Mouse (Mus musculus): ENCODE data around the gene Irf7. TPM values are rescaled to one million over a fixed set of nuclear protein-coding genes. Genes with fewer than 3 reads are reported as not detected.

Irf7 gene
- total and polyA plus RNA-seq, 3 experiments = 1.9 to 2.0 TPM; not detected in 1

DNA sequence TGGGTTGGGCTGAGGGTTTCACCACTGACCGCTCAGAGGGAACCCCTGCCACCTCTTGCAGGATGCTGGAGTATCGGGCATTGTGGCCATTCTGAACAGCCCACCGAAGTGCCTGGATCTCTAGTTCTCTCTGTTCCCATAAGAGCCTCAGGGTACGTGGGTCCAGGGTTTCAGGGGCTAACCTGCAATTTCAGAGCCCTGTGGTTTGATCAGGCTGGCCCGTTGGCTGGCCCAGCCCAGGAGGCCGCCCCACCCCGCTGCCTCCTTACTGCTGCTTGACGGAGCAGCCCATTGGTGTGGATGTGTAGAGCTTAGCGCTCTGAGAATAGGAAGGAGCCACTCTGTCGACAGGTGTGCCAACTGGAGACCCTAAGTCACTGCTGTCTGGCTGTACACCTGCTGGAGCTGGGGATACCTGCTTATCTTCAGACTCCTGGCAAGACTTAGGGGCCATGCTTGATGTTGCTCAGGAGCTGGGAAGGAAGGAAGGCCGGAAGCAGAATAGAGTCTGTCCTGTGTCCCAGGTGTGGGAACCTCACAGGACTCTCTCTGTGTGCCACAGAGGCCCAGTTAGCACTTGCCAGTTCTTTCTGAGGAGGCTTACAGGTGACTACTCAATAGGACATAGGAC is 52.6 kb downstream of the Irf7 start, which contains the start of gene Lmntd2:
TSS of gene Lmntd2 (minus strand) at position 476 of the 631 bp plus-strand sequence.
- Histone ChIP-seq H3K79me2 (ENCODE audit: control insufficient read depth, insufficient read depth, low read length, poor library complexity) (no peaks in the 10 kb centered on the region; the same call in 1 of the 2 replicates), H3K9me3 (replicated peaks; ENCODE audit: insufficient read depth, low read length) (no peaks in the 10 kb centered on the region), H3K4me3 (ENCODE audit: control insufficient read depth in 1 of 2, insufficient read depth in 1 of 2, low read depth in 2 of 2, low read length in 2 of 2) (no peak within 1 kb of the TSS), H3K4me1 (ENCODE audit: control insufficient read depth in 1 of 2, insufficient read depth in 2 of 2, low read length in 2 of 2) (peaks cover 0 to 10% of the 10 kb centered on the region in 2 experiments; a peak in 2 of 4 replicates), H3K36me3 (ENCODE audit: control insufficient read depth in 1 of 2, insufficient read depth in 2 of 2, low read length in 2 of 2) (no peaks in the 10 kb centered on the region; a peak in 1 of 4 replicates), H3K27me3 (ENCODE audit: control insufficient read depth in 1 of 2, insufficient read depth in 2 of 2, low read length in 2 of 2) (peaks cover 0 to 1% of the 10 kb centered on the region in 2 experiments; a peak in 1 of 4 replicates), H3K9ac (ENCODE audit: control insufficient read depth, low read depth, low read length, poor library complexity, severe bottlenecking) (no peak within 1 kb of the TSS), H3K27ac (ENCODE audit: control insufficient read depth, low read depth, low read length) (no peak within 1 kb of the TSS)
- DNase-seq (ENCODE audit: low read depth, low spot score) = no peak
- TF ChIP-seq ELF1 (IDR thresholded peaks at IDR 0.05; ENCODE audit: low read depth, low read length) (no peak), POLR2AphosphoS2 (IDR thresholded peaks at IDR 0.05; ENCODE audit: low read length) (no peak), MAFK (IDR thresholded peaks at IDR 0.05; ENCODE audit: borderline replicate concordance, low read depth, low read length) (no peak), TAL1 (IDR thresholded peaks at IDR 0.05; ENCODE audit: low read length) (no peak), UBTF (IDR thresholded peaks at IDR 0.05; ENCODE audit: borderline replicate concordance, insufficient read depth, low read depth, low read length) (no peak), ZC3H11A (IDR thresholded peaks at IDR 0.05; ENCODE audit: low read depth, low read length) (no peak), POLR2AphosphoS5 (IDR thresholded peaks at IDR 0.05; ENCODE audit: borderline replicate concordance, low read depth, low read length) (no peak), ZKSCAN1 (IDR thresholded peaks at IDR 0.05; ENCODE audit: low read depth, low read length) (no peak)

DNA sequence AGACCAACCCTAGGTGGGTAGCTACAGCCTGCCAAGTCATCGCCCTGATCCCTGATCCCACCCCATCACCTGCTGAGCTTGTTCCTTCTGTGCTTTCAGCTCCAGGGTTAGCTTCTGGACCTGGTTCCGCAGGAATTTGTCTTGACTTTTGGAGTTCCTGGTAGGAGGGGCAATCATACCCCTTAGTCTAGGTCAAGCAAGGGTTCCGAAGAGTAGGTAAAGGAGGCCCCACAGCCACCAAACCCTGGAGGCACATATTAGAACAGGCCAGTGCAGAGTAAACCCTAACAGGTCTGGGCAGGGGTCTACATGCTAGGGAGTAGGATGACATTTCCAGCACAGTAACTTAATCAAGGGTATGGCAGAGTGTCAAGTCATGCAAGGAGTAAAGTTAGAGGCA is 53.1 kb downstream of the Irf7 start:
- Histone ChIP-seq H3K4me1 (ENCODE audit: control insufficient read depth in 1 of 2, insufficient read depth in 2 of 2, low read length in 2 of 2) (peaks cover 0 to 10% of the 10 kb centered on the region in 2 experiments; a peak in 2 of 4 replicates), H3K9ac (ENCODE audit: control insufficient read depth, low read depth, low read length, poor library complexity, severe bottlenecking) (no peak overlapping the region), H3K27me3 (ENCODE audit: control insufficient read depth in 1 of 2, insufficient read depth in 2 of 2, low read length in 2 of 2) (peaks cover 0 to 1% of the 10 kb centered on the region in 2 experiments; a peak in 1 of 4 replicates), H3K4me3 (ENCODE audit: control insufficient read depth in 1 of 2, insufficient read depth in 1 of 2, low read depth in 2 of 2, low read length in 2 of 2) (no peak overlapping the region), H3K36me3 (ENCODE audit: control insufficient read depth in 1 of 2, insufficient read depth in 2 of 2, low read length in 2 of 2) (no peaks in the 10 kb centered on the region; a peak in 1 of 4 replicates), H3K27ac (ENCODE audit: control insufficient read depth, low read depth, low read length) (no peak overlapping the region), H3K9me3 (replicated peaks; ENCODE audit: insufficient read depth, low read length) (no peaks in the 10 kb centered on the region), H3K79me2 (ENCODE audit: control insufficient read depth, insufficient read depth, low read length, poor library complexity) (no peaks in the 10 kb centered on the region; the same call in 1 of the 2 replicates)
- TF ChIP-seq MYB (IDR thresholded peaks at IDR 0.05; ENCODE audit: low read depth, low read length) (no peak), RAD21 (IDR thresholded peaks at IDR 0.05; ENCODE audit: low read depth, low read length) (no peak), ETS1 (IDR thresholded peaks at IDR 0.05; ENCODE audit: low read depth, low read length) (no peak), TCF12 (IDR thresholded peaks at IDR 0.05; ENCODE audit: low read depth, low read length) (no peak), JUND (IDR thresholded peaks at IDR 0.05; ENCODE audit: low read depth, low read length) (no peak), MAX (IDR thresholded peaks at IDR 0.05; ENCODE audit: low read length) (no peak), UBTF (IDR thresholded peaks at IDR 0.05; ENCODE audit: borderline replicate concordance, insufficient read depth, low read depth, low read length) (no peak), POLR2AphosphoS2 (IDR thresholded peaks at IDR 0.05; ENCODE audit: low read length) (no peak), ZKSCAN1 (IDR thresholded peaks at IDR 0.05; ENCODE audit: low read depth, low read length) (no peak), ELF1 (IDR thresholded peaks at IDR 0.05; ENCODE audit: low read depth, low read length) (no peak), USF2 (IDR thresholded peaks at IDR 0.05; ENCODE audit: borderline replicate concordance in 1 of 2, insufficient read depth in 1 of 2, low read depth in 1 of 2, low read length in 2 of 2) (no peak), NELFE (IDR thresholded peaks at IDR 0.05; ENCODE audit: low read depth, low read length) (no peak), ZC3H11A (IDR thresholded peaks at IDR 0.05; ENCODE audit: low read depth, low read length) (no peak), ZNF384 (IDR thresholded peaks at IDR 0.05; ENCODE audit: low read depth, low read length) (no peak), GATA1 (IDR thresholded peaks at IDR 0.05; ENCODE audit: low read depth, low read length) (no peak), KAT2A (conservative IDR thresholded peaks at IDR 0.05; ENCODE audit: low read depth, low read length) (no peak), MYC (IDR thresholded peaks at IDR 0.05; ENCODE audit: low read depth, low read length) (no peak), SMC3 (IDR thresholded peaks at IDR 0.05; ENCODE audit: low read depth, low read length) (no peak), POLR2A (IDR thresholded peaks at IDR 0.05; ENCODE audit: control insufficient read depth in 1 of 2, insufficient read depth in 1 of 2, low read depth in 1 of 2, low read length in 2 of 2, poor library complexity in 1 of 2) (no peak), NRF1 (IDR thresholded peaks at IDR 0.05; ENCODE audit: insufficient read depth, low read depth, low read length, poor library complexity, severe bottlenecking) (no peak)
- DNase-seq (ENCODE audit: low read depth, low spot score) = no peak
